Mouse (Mus musculus): ENCODE results near the gene Vwa7. TPM values are rescaled to one million over a fixed set of nuclear protein-coding genes. Genes with fewer than 3 reads are reported as not detected.
A peak's percentile ranks its signal among the peaks of the same experiment; 100 is the strongest.
"Not testable (repeated sequence)": the region's sequence is repeated elsewhere in the genome, so short reads cannot be mapped to it uniquely, and the experiment has no call there.

Vwa7 gene
- 0.29 and 0.36 TPM in 2 replicates for polyA plus RNA-seq (2012; rRNA removed)

DNA sequence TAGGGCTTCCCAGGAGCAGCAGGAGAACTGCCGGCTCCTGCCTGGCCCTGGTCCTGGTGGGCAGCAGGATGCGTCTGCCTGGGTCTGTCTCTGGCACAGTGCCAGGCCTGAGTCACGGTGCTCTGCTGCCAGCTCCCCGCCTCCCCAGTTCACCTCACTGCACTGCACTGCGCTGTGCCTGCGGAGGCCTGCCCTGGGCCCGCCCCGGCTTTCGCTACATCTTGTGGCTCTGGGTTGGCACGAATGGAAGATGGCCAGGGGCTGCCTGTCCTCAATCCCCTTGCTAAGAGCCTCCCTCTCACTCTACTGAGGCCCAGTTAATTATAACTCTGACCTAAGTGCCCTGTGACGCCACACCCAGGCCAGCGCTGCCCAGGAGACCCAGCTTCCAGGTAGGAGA lies at the start of gene Vwa7:
Gene Vwa7, plus strand, starts transcription at position 204 of the 400 bp plus-strand sequence.
- Histone ChIP-seq H3K4me3 (ENCODE audit: insufficient read depth, low read length) (no peak within 1 kb of the TSS), H3K27ac (ENCODE audit: insufficient read depth, low read length) (no peak within 1 kb of the TSS), H3K4me1 (ENCODE audit: control insufficient read depth, insufficient read depth, low read length) (no peaks in the 10 kb centered on the region)
- TF ChIP-seq CTCF (IDR thresholded peaks at IDR 0.05; ENCODE audit: extremely low read depth, insufficient read depth, low read length) (no peak), POLR2A (IDR thresholded peaks at IDR 0.05; ENCODE audit: extremely low read depth, insufficient read depth, low read length) (no peak)

DNA sequence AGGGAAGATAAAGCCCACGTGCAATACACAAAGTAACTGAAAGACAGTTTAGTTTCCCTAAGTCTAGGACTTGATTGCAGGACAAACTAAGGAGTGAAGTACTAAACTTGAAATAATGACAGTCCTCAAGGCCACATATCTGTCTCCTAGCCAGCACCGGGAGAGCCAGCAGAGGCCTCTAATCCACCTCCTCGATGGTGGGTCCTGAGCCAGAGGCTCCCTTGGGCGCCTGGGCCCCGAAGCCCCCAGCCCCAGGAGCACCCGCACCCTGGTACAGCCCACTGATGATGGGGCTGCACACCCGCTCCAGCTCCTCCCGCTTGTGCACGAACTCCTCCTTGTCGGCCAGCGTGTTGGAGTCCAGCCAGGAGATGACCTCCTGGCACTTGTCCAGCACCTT lies 46.6 kb upstream of the Vwa7 start, which contains the start of gene Gm20481:
Gene Gm20481, plus strand, starts transcription at position 91 of the 400 bp plus-strand sequence.
- H3K4me1 ChIP-seq (ENCODE audit: control insufficient read depth, insufficient read depth, low read length); H3K27ac ChIP-seq (ENCODE audit: insufficient read depth, low read length); H3K4me3 ChIP-seq (ENCODE audit: insufficient read depth, low read length): not testable (repeated sequence)

DNA sequence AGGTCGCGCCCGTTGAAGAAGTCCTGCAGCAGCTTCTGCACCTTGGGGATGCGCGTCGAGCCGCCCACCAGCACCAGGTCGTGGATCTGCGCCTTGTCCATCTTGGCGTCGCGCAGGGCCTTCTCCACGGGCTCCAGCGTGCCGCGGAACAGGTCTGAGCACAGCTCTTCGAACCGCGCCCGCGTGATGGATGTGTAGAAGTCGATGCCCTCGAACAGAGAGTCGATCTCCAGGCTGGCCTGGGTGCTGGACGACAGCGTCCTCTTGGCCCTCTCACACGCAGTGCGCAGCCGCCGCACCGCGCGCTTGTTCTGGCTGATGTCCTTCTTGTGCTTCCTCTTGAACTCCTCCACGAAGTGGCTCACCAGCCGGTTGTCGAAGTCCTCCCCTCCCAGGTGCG lies 45.5 kb upstream of the Vwa7 start:
- not testable (repeated sequence) for H3K4me1 ChIP-seq (ENCODE audit: control insufficient read depth, insufficient read depth, low read length); H3K4me3 ChIP-seq (ENCODE audit: insufficient read depth, low read length)

DNA sequence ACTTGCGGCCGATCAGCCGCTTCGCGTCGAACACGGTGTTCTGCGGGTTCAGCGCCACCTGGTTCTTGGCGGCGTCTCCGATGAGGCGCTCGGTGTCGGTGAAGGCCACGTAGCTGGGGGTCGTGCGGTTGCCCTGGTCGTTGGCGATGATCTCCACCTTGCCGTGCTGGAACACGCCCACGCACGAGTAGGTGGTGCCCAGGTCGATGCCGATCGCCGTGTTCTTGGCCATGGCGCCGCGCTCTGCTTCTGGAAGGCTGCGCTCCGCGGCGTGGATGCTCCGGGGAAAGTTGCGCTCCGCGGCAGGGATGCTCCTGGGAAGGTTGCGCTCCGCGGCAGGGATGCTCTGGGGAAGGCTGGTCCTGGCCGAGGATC lies 44.7 kb upstream of the Vwa7 start:
- not testable (repeated sequence) for H3K4me1 ChIP-seq (ENCODE audit: control insufficient read depth, insufficient read depth, low read length); H3K27ac ChIP-seq (ENCODE audit: insufficient read depth, low read length)
- H3K4me3 ChIP-seq (ENCODE audit: insufficient read depth, low read length), result peak overlapping the region; percentile 31

More for the DNA sequence above, 45.5 kb upstream of the Vwa7 start:
- not testable (repeated sequence) for H3K27ac ChIP-seq (ENCODE audit: insufficient read depth, low read length)

DNA sequence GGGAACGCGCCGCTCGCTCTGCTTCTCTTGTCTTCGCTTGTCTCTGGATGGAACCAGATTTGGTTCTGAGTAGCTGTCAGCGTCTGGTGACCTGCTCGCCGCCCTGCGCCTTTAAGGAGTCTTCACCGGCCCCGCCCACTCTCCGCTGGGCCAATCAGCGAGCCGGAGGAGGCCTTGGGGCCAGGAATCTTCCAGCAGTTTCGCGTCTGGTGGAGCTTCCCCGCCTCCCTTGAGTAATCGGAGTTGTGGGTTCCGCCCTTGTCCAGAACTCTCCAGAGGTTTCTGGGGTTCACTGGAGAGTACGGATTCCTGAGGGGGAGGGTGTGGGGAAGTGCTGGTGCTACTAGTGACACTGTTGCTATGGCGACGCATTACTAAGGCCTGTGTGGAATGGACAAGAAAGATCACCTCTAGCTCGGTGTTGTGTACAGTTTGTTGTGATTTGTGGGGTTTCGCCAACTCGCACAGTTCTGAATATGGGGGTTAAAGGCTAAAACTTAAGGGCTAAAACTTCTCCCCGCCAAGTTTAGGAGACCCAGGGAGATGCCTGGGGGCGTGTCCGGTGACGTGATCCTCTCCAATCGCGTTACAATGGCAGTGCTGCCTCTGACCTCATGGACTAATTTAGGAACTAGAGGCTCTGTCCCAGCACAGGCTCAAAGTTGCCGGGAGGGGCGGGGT lies 44.2 kb upstream of the Vwa7 start, which contains the start of the genes Hspa1a and Hspa1l:
Gene Hspa1a, minus strand, starts transcription at position 88 of the 681 bp plus-strand sequence.
Gene Hspa1l, plus strand, starts transcription at position 635 of the 681 bp plus-strand sequence.
- peak; percentile 74 for TF ChIP-seq POLR2A (IDR thresholded peaks at IDR 0.05; ENCODE audit: extremely low read depth, insufficient read depth, low read length)
- not testable (repeated sequence) for H3K4me1 ChIP-seq (ENCODE audit: control insufficient read depth, insufficient read depth, low read length)
- peak within 1 kb of the TSS; percentile 19; the same call in 1 of the 2 replicates for H3K27ac ChIP-seq (ENCODE audit: insufficient read depth, low read length)
- H3K4me3 ChIP-seq (ENCODE audit: insufficient read depth, low read length), result peak within 1 kb of the TSS; percentile 31

DNA sequence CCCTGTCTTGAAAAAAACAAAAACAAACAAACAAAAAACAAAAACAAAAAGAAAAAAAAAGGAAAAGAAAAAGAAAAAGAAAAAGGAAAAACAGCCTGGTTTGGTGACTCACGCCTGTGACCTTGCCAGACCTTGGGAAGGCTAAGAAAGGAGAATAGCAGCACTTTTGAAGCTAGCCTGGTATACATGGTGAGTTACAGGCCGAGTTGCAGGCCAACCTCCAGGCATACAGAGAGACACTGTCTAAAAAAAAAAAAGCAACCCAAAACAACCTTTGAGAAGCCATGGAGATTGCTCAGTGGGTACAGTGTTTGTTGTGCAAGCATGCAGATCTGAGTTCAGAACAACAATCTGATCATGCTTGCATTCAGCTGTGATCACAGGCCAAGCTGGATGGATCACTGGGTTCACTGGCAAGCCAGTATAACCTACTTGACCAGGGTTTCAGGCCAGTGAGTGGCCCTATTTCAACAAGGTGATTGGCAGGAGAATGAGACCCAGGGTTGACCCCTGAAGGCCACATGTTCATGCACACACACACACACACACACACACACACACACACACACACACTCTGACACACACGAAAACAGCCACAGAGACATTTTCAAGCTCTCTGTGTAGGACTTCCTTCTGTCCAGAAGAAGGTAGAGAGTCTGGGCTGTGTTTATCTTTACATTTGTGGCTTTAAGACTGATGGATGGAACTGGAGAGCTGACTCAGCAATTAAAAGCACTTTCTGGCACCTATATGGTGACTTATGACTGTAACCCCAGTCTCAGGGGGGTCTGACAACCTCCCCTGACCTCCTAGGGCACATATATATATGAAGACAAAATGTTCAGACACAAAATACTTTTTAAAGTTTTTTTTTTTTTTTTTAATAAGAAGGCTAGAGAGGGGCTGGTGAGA lies 40.5 kb upstream of the Vwa7 start:
- TF ChIP-seq POLR2A (IDR thresholded peaks at IDR 0.05; ENCODE audit: extremely low read depth, insufficient read depth, low read length) (no peak), CTCF (IDR thresholded peaks at IDR 0.05; ENCODE audit: extremely low read depth, insufficient read depth, low read length) (no peak)
- Histone ChIP-seq H3K27ac (ENCODE audit: insufficient read depth, low read length) (no peak overlapping the region), H3K4me1 (ENCODE audit: control insufficient read depth, insufficient read depth, low read length) (no peaks in the 10 kb centered on the region), H3K4me3 (ENCODE audit: insufficient read depth, low read length) (no peak overlapping the region)

DNA sequence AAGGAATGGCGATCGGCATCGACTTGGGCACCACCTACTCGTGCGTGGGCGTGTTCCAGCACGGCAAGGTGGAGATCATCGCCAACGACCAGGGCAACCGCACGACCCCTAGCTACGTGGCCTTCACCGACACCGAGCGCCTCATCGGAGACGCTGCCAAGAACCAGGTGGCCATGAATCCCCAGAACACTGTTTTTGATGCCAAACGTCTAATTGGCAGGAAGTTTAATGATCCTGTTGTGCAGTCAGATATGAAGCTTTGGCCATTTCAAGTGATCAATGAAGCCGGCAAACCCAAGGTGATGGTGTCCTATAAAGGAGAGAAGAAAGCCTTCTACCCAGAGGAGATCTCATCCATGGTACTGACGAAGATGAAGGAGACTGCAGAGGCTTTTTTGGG lies 39.4 kb upstream of the Vwa7 start:
- TF ChIP-seq CTCF (IDR thresholded peaks at IDR 0.05; ENCODE audit: extremely low read depth, insufficient read depth, low read length), result no peak
- no peak for TF ChIP-seq POLR2A (IDR thresholded peaks at IDR 0.05; ENCODE audit: extremely low read depth, insufficient read depth, low read length)
- no peaks in the 10 kb centered on the region for H3K4me1 ChIP-seq (ENCODE audit: control insufficient read depth, insufficient read depth, low read length)

DNA sequence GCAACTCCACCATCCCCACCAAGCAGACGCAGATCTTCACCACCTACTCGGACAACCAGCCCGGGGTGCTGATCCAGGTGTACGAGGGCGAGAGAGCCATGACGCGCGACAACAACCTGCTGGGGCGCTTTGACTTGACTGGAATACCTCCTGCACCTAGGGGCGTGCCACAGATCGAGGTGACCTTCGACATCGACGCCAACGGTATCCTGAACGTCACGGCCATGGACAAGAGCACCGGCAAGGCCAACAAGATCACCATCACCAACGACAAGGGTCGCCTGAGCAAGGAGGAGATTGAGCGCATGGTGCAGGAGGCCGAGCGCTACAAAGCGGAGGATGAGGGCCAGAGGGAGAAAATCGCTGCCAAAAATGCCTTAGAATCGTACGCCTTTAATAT lies 38.1 kb upstream of the Vwa7 start:
- Histone ChIP-seq H3K4me1 (ENCODE audit: control insufficient read depth, insufficient read depth, low read length) (no peaks in the 10 kb centered on the region), H3K4me3 (ENCODE audit: insufficient read depth, low read length) (no peak overlapping the region), H3K27ac (ENCODE audit: insufficient read depth, low read length) (no peak overlapping the region)
- TF ChIP-seq POLR2A (IDR thresholded peaks at IDR 0.05; ENCODE audit: extremely low read depth, insufficient read depth, low read length) (no peak), CTCF (IDR thresholded peaks at IDR 0.05; ENCODE audit: extremely low read depth, insufficient read depth, low read length) (no peak)

More for the DNA sequence above, 39.4 kb upstream of the Vwa7 start:
- no peak overlapping the region for H3K27ac ChIP-seq (ENCODE audit: insufficient read depth, low read length)
- H3K4me3 ChIP-seq (ENCODE audit: insufficient read depth, low read length), result no peak overlapping the region

DNA sequence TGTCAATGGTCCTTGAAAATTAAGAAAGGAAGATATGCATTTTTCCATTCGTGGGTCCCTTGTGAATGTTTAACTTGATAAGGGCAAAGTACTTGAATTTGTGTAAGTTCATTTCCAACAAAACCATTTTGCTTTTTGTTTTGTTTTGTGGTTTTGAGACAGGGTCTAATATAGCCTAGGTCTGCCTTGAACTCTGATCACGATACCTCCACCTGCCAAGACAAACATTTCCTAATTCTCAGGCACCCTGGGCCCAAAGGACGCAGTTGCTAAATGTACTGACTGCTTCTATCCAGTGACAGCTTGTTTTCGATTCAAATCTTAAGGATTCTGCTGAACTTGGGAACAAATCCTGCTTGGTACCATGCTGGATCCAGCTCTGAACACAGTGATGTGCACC lies 36.7 kb upstream of the Vwa7 start:
- no peak for TF ChIP-seq POLR2A (IDR thresholded peaks at IDR 0.05; ENCODE audit: extremely low read depth, insufficient read depth, low read length)
- TF ChIP-seq CTCF (IDR thresholded peaks at IDR 0.05; ENCODE audit: extremely low read depth, insufficient read depth, low read length), result no peak
- H3K4me1 ChIP-seq (ENCODE audit: control insufficient read depth, insufficient read depth, low read length), result no peaks in the 10 kb centered on the region
- H3K4me3 ChIP-seq (ENCODE audit: insufficient read depth, low read length), result no peak overlapping the region
- H3K27ac ChIP-seq (ENCODE audit: insufficient read depth, low read length), result no peak overlapping the region

DNA sequence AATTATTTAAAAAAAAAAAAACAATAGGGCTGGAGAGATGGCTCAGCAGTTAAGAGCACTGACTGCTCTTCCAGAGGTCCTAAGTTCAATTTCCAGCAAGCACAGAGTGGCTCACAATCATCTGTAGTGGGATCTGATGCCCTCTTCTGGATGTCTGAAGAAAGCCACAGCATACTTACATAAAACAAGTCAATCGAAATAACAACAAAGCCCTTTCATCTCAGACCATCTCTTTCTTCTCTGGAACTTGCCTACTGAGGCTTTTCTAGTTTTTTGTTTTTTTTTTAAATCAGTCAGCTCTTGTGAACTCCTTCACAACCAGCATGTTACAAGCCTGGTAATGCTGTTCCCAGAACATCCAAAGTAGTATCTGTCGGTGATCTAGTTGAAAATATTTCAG lies 35.7 kb upstream of the Vwa7 start:
- Histone ChIP-seq H3K4me1 (ENCODE audit: control insufficient read depth, insufficient read depth, low read length) (no peaks in the 10 kb centered on the region), H3K4me3 (ENCODE audit: insufficient read depth, low read length) (peak overlapping the region; percentile 62; the same call in 1 of the 2 replicates), H3K27ac (ENCODE audit: insufficient read depth, low read length) (peak overlapping the region; percentile 72; the same call in 1 of the 2 replicates)
- no peak for TF ChIP-seq POLR2A (IDR thresholded peaks at IDR 0.05; ENCODE audit: extremely low read depth, insufficient read depth, low read length)
- peak; percentile 50 for TF ChIP-seq CTCF (IDR thresholded peaks at IDR 0.05; ENCODE audit: extremely low read depth, insufficient read depth, low read length)

Measured in cortical plate, adult 2 months (tissue).